8 mouse cellular contexts compared by ENCODE assay signal in genomic region chr1:172046938-172047337, GRCm38 (mm10). TPM values are rescaled to one million over a fixed set of nuclear protein-coding genes. Genes with fewer than 3 reads are reported as not detected.
DNase-seq lines count a peak whose midpoint lies in the region; ATAC-seq and TF ChIP-seq lines count a peak whose summit lies in the region.

No protein-coding gene starts in this region.

- no peak overlapping the region for H3K4me3 ChIP-seq in G1E (ENCODE audit: low read depth, low read length)
- no peak overlapping the region for H3K4me3 ChIP-seq in embryonic facial prominence, embryonic 10.5 days
- H3K4me3 ChIP-seq in heart, embryonic 10.5 days, result no peak overlapping the region
- no peak overlapping the region for H3K4me3 ChIP-seq in kidney, embryonic 16.5 days (ENCODE audit: low read length)
- H3K4me3 ChIP-seq in lung, embryonic 16.5 days (ENCODE audit: low read length), result no peak overlapping the region

- no peak overlapping the region for H3K9ac ChIP-seq in kidney, embryonic 16.5 days (replicated peaks; ENCODE audit: low read length)
- no peak overlapping the region for H3K9ac ChIP-seq in lung, embryonic 16.5 days (ENCODE audit: low read length)

- no peak overlapping the region for H3K4me2 ChIP-seq in kidney, embryonic 16.5 days (replicated peaks; ENCODE audit: low read depth, low read length)
- no peak overlapping the region for H3K4me2 ChIP-seq in lung, embryonic 16.5 days (ENCODE audit: low read depth, low read length)

- peak; percentile 58; the same call in 1 of the 2 replicates for ATAC-seq in G1E (ENCODE audit: extremely low read depth, insufficient number of reproducible peaks, low FRiP score, poor library complexity, severe bottlenecking)
- peak; percentile 40; the same call in 1 of the 2 replicates for ATAC-seq in kidney, embryonic 16.5 days (ENCODE audit: low FRiP score, low TSS enrichment)
- peak; percentile 70 for ATAC-seq in lung, embryonic 16.5 days (ENCODE audit: low read depth)

- WGBS in embryonic facial prominence, embryonic 10.5 days, result 14% methylated on average over 5 of the region's 5 CpGs
- WGBS in heart, embryonic 10.5 days, result 15% methylated on average over 5 of the region's 5 CpGs
- WGBS in kidney, embryonic 16.5 days, result 11% methylated on average over 5 of the region's 5 CpGs
- WGBS in lung, embryonic 16.5 days, result 13% methylated on average over 5 of the region's 5 CpGs

- no peak overlapping the region for H3K27ac ChIP-seq in embryonic facial prominence, embryonic 10.5 days (replicated peaks)
- H3K27ac ChIP-seq in heart, embryonic 10.5 days, result no peak overlapping the region
- no peak overlapping the region for H3K27ac ChIP-seq in kidney, embryonic 16.5 days (ENCODE audit: low read length)
- H3K27ac ChIP-seq in lung, embryonic 16.5 days (ENCODE audit: low read length), result no peak overlapping the region

- peak; percentile 38 for DNase-seq in G1E (ENCODE audit: low spot score)
- DNase-seq in adrenal gland, postnatal 25 days, result peak; percentile 77
- DNase-seq in embryonic facial prominence, embryonic 10.5 days (ENCODE audit: low spot score), result peak; percentile 88
- peak; percentile 92 for DNase-seq in heart, embryonic 10.5 days (ENCODE audit: low spot score)
- DNase-seq in retina, postnatal 1 day, result peak; percentile 90
- DNase-seq in yolk sac, embryonic 10.5 days (ENCODE audit: low spot score), result peak; percentile 73

- peaks cover 2% of the 10 kb centered on the region; the same call in 1 of the 2 replicates for H3K27me3 ChIP-seq in G1E (ENCODE audit: insufficient read depth, low read length)
- peaks cover 48% of the 10 kb centered on the region for H3K27me3 ChIP-seq in embryonic facial prominence, embryonic 10.5 days (replicated peaks; ENCODE audit: low read depth, poor library complexity, severe bottlenecking)
- peaks cover 43% of the 10 kb centered on the region for H3K27me3 ChIP-seq in heart, embryonic 10.5 days (ENCODE audit: insufficient read depth, poor library complexity, severe bottlenecking)
- 0 out of 2 replicates have a peak, but pooled peaks cover 2% of the 10 kb centered on the region for H3K27me3 ChIP-seq in kidney, embryonic 16.5 days (ENCODE audit: insufficient read depth, low read length)
- H3K27me3 ChIP-seq in lung, embryonic 16.5 days (ENCODE audit: control insufficient read depth, insufficient read depth, low read depth, low read length), result peaks cover 2% of the 10 kb centered on the region; the same call in 1 of the 2 replicates

- no peaks in the 10 kb centered on the region for H3K36me3 ChIP-seq in G1E (replicated peaks)
- H3K36me3 ChIP-seq in embryonic facial prominence, embryonic 10.5 days (replicated peaks), result no peaks in the 10 kb centered on the region
- no peaks in the 10 kb centered on the region for H3K36me3 ChIP-seq in heart, embryonic 10.5 days
- H3K36me3 ChIP-seq in kidney, embryonic 16.5 days (ENCODE audit: insufficient read depth, low read length), result no peaks in the 10 kb centered on the region
- H3K36me3 ChIP-seq in lung, embryonic 16.5 days (ENCODE audit: control insufficient read depth, insufficient read depth, low read length), result no peaks in the 10 kb centered on the region

- TF ChIP-seq CTCF in G1E (IDR thresholded peaks at IDR 0.05; ENCODE audit: low read depth, low read length), result peak; percentile 27; the same call in 1 of the 2 replicates

- peaks cover 8% of the 10 kb centered on the region for H3K4me1 ChIP-seq in G1E (ENCODE audit: insufficient read depth, low read depth, low read length)
- peaks cover 26% of the 10 kb centered on the region for H3K4me1 ChIP-seq in embryonic facial prominence, embryonic 10.5 days
- H3K4me1 ChIP-seq in heart, embryonic 10.5 days, result peaks cover 18% of the 10 kb centered on the region
- peaks cover 18% of the 10 kb centered on the region for H3K4me1 ChIP-seq in kidney, embryonic 16.5 days (ENCODE audit: insufficient read depth, low read length)
- peaks cover 3% of the 10 kb centered on the region; the same call in 1 of the 2 replicates for H3K4me1 ChIP-seq in lung, embryonic 16.5 days (replicated peaks; ENCODE audit: control insufficient read depth, insufficient read depth, low read length)

- no peaks in the 10 kb centered on the region for H3K9me3 ChIP-seq in G1E (replicated peaks)
- H3K9me3 ChIP-seq in embryonic facial prominence, embryonic 10.5 days, result no peaks in the 10 kb centered on the region
- H3K9me3 ChIP-seq in heart, embryonic 10.5 days, result no peaks in the 10 kb centered on the region
- no peaks in the 10 kb centered on the region for H3K9me3 ChIP-seq in kidney, embryonic 16.5 days (ENCODE audit: low read length)
- no peaks in the 10 kb centered on the region for H3K9me3 ChIP-seq in lung, embryonic 16.5 days (ENCODE audit: control insufficient read depth, low read length)

RNA-seq across cellular contexts. Expression of gene Nhlh1, which starts 10.4 kb away (rescaled TPM):
- total RNA-seq in G1E (2014; fragmentation: Nextera tagmentation) (not detected in 2 replicates), G1E (2017) (not detected in 2 replicates)
- 0.02 TPM in 1 of 2 replicates, not detected in the other for polyA plus RNA-seq in G1E (2012)
- total RNA-seq in adrenal gland, postnatal 25 days (2021), result not detected in 2 replicates
- 4.1 and 4.7 TPM in 2 replicates for polyA plus RNA-seq in embryonic facial prominence, embryonic 10.5 days (2016; fragmentation: Nextera tagmentation; extraction: Ambion mirVana)
- 0.09 TPM in 1 of 2 replicates, not detected in the other for polyA plus RNA-seq in heart, embryonic 10.5 days (2016; fragmentation: Nextera tagmentation; extraction: Ambion mirVana)
- polyA plus RNA-seq in kidney, embryonic 16.5 days (2015; fragmentation: Nextera tagmentation; extraction: Ambion mirVana), result not detected in 2 replicates
- polyA plus RNA-seq in lung, embryonic 16.5 days (2015; fragmentation: Nextera tagmentation; extraction: Ambion mirVana), result not detected in 2 replicates

RNA-seq across cellular contexts. Expression of gene Vangl2, which starts 18.7 kb away (rescaled TPM):
- total RNA-seq in G1E (2014; fragmentation: Nextera tagmentation) (not detected in 2 replicates), G1E (2017) (under 0.01 and 0.05 TPM in 2 replicates)
- polyA plus RNA-seq in G1E (2012), result not detected in 2 replicates
- 2.8 and 7.4 TPM in 2 replicates for total RNA-seq in adrenal gland, postnatal 25 days (2021)
- 28.3 and 35.3 TPM in 2 replicates for polyA plus RNA-seq in embryonic facial prominence, embryonic 10.5 days (2016; fragmentation: Nextera tagmentation; extraction: Ambion mirVana)
- 12.8 and 16.0 TPM in 2 replicates for polyA plus RNA-seq in heart, embryonic 10.5 days (2016; fragmentation: Nextera tagmentation; extraction: Ambion mirVana)
- polyA plus RNA-seq in kidney, embryonic 16.5 days (2015; fragmentation: Nextera tagmentation; extraction: Ambion mirVana), result 14.6 and 19.0 TPM in 2 replicates
- polyA plus RNA-seq in lung, embryonic 16.5 days (2015; fragmentation: Nextera tagmentation; extraction: Ambion mirVana), result 10.8 and 12.2 TPM in 2 replicates

RNA-seq across cellular contexts. Expression of gene Copa, which starts 35.4 kb away (rescaled TPM):
- 302 and 320 TPM in 2 replicates for total RNA-seq in G1E (2014; fragmentation: Nextera tagmentation)
- 153 and 166 TPM in 2 replicates for total RNA-seq in G1E (2017)
- 39.4 and 50.6 TPM in 2 replicates for polyA plus RNA-seq in G1E (2012)
- 184 and 190 TPM in 2 replicates for total RNA-seq in adrenal gland, postnatal 25 days (2021)
- polyA plus RNA-seq in embryonic facial prominence, embryonic 10.5 days (2016; fragmentation: Nextera tagmentation; extraction: Ambion mirVana), result 185 and 189 TPM in 2 replicates
- polyA plus RNA-seq in heart, embryonic 10.5 days (2016; fragmentation: Nextera tagmentation; extraction: Ambion mirVana), result 188 and 218 TPM in 2 replicates
- 260 and 264 TPM in 2 replicates for polyA plus RNA-seq in kidney, embryonic 16.5 days (2015; fragmentation: Nextera tagmentation; extraction: Ambion mirVana)
- 242 and 253 TPM in 2 replicates for polyA plus RNA-seq in lung, embryonic 16.5 days (2015; fragmentation: Nextera tagmentation; extraction: Ambion mirVana)

RNA-seq across cellular contexts. Expression of gene Ncstn, which starts 35.7 kb away (rescaled TPM):
- total RNA-seq in G1E (2014; fragmentation: Nextera tagmentation), result 79.3 and 86.3 TPM in 2 replicates
- total RNA-seq in G1E (2017), result 29.7 and 33.4 TPM in 2 replicates
- polyA plus RNA-seq in G1E (2012), result 6.8 and 7.6 TPM in 2 replicates
- total RNA-seq in adrenal gland, postnatal 25 days (2021), result 101 and 117 TPM in 2 replicates
- polyA plus RNA-seq in embryonic facial prominence, embryonic 10.5 days (2016; fragmentation: Nextera tagmentation; extraction: Ambion mirVana), result 92.1 and 98.5 TPM in 2 replicates
- 107 and 124 TPM in 2 replicates for polyA plus RNA-seq in heart, embryonic 10.5 days (2016; fragmentation: Nextera tagmentation; extraction: Ambion mirVana)
- 160 and 164 TPM in 2 replicates for polyA plus RNA-seq in kidney, embryonic 16.5 days (2015; fragmentation: Nextera tagmentation; extraction: Ambion mirVana)
- polyA plus RNA-seq in lung, embryonic 16.5 days (2015; fragmentation: Nextera tagmentation; extraction: Ambion mirVana), result 146 TPM in 2 replicates

Comparison
In these comparisons a context has a peak if more than half of its experiments do, and no peak if none do; other contexts are left out.
1. DNase-seq: peak in every context shown above with its lines; median percentile 92 in heart, embryonic 10.5 days; 90 in retina, postnatal 1 day; 88 in embryonic facial prominence, embryonic 10.5 days; 77 in adrenal gland, postnatal 25 days; 73 in yolk sac, embryonic 10.5 days; 38 in G1E.
2. RNA of gene Vangl2, which starts 18.7 kb away (polyA plus RNA-seq): 28.3 to 35.3 TPM in embryonic facial prominence, embryonic 10.5 days, 12.8 to 16.0 TPM in heart, embryonic 10.5 days, 14.6 to 19.0 TPM in kidney, embryonic 16.5 days and 10.8 to 12.2 TPM in lung, embryonic 16.5 days; not detected in G1E; every median in the first group is over 10 times any median in the second.
3. Peak in every context shown above with its lines, with median percentiles within 50 percentile points of each other: ATAC-seq.